Mouse (Mus musculus): Measurements from ENCODE around the gene Olfr56.
"Not testable (repeated sequence)": the region's sequence is repeated elsewhere in the genome, so short reads cannot be mapped to it uniquely, and the experiment has no call there.

The Olfr56 gene

DNA sequence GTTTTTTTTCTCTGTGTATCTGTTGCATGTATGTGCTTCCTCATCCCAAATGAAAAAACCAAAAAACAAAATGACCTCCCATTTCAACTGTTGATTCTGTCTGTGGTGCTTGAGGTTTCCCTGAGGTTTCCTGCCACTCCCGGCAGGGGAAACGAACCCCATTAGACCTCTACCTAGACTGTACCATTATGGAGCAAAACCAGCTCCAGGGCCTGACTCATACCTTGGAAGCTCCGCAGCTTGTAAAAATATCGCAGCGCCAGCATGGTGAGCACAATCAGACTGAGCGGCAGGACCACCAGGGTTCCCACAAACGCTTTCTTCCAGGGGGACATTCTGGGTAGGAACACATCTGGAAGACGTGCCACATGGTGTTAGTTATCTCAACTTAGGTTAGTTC is 196.7 kb downstream of the Olfr56 start:
- no peak for DNase-seq (ENCODE audit: low read depth)

GRCm38 (mm10) chr11:49176047-49176779 is 197.5 kb downstream of the Olfr56 start:
- not testable (repeated sequence) for DNase-seq (ENCODE audit: low read depth)

- DNase-seq (ENCODE audit: low read depth): no peak
Measured at GRCm38 (mm10) chr11:49183172-49183571, 204.5 kb downstream of the Olfr56 start.

Data from c-Kit-positive CD71-positive TER-119-negative erythroid progenitor cells, embryonic 14.5 days (primary cell).